Mouse (Mus musculus) lung, postnatal 10 days (tissue): Measurements from ENCODE around the gene Kcnk3.

Experiments
- DNase-seq: peaks from one replicate; pipeline ENCODE4 v3.0.0; 2021

Gene Kcnk3

GRCm38 (mm10) chr5:30589069-30589468 is 1.1 kb downstream of the Kcnk3 start:
- no peak for DNase-seq

- DNase-seq: peak; percentile 27
Observed at GRCm38 (mm10) chr5:30589546-30589945, 1.6 kb downstream of the Kcnk3 start.

GRCm38 (mm10) chr5:30590231-30590630 is 2.3 kb downstream of the Kcnk3 start:
- no peak for DNase-seq

GRCm38 (mm10) chr5:30591205-30591731 is 3.3 kb downstream of the Kcnk3 start:
- DNase-seq: no peak

GRCm38 (mm10) chr5:30591786-30592185 is 3.8 kb downstream of the Kcnk3 start:
- no peak for DNase-seq

- no peak for DNase-seq
Observed at GRCm38 (mm10) chr5:30592279-30592980, 4.5 kb downstream of the Kcnk3 start.

GRCm38 (mm10) chr5:30593360-30593759 is 5.4 kb downstream of the Kcnk3 start:
- peak; percentile 40 for DNase-seq

GRCm38 (mm10) chr5:30593811-30594504 is 6.0 kb downstream of the Kcnk3 start:
- DNase-seq: peak; percentile 70

- DNase-seq: no peak
Observed at GRCm38 (mm10) chr5:30594953-30595560, 7.1 kb downstream of the Kcnk3 start.

- DNase-seq: no peak
Observed at GRCm38 (mm10) chr5:30601397-30601796, 13.4 kb downstream of the Kcnk3 start.

- DNase-seq: no peak
Observed at GRCm38 (mm10) chr5:30603255-30603654, 15.3 kb downstream of the Kcnk3 start.

- no peak for DNase-seq
Observed at GRCm38 (mm10) chr5:30603926-30604325, 16.0 kb downstream of the Kcnk3 start.

GRCm38 (mm10) chr5:30604769-30605188 is 16.8 kb downstream of the Kcnk3 start:
- DNase-seq: no peak

- DNase-seq: no peak
Observed at GRCm38 (mm10) chr5:30605649-30606048, 17.7 kb downstream of the Kcnk3 start.

- no peak for DNase-seq
Observed at GRCm38 (mm10) chr5:30606424-30607073, 18.6 kb downstream of the Kcnk3 start.

- no peak for DNase-seq
Observed at GRCm38 (mm10) chr5:30609094-30609493, 21.1 kb downstream of the Kcnk3 start.

GRCm38 (mm10) chr5:30609918-30610645 is 22.1 kb downstream of the Kcnk3 start:
- peak; percentile 32 for DNase-seq

- DNase-seq: no peak
Observed at GRCm38 (mm10) chr5:30611091-30611490, 23.1 kb downstream of the Kcnk3 start.

- DNase-seq: no peak
Observed at GRCm38 (mm10) chr5:30611689-30612088, 23.7 kb downstream of the Kcnk3 start.

GRCm38 (mm10) chr5:30612575-30612974 is 24.6 kb downstream of the Kcnk3 start:
- DNase-seq: no peak

GRCm38 (mm10) chr5:30613242-30613641 is 25.3 kb downstream of the Kcnk3 start:
- DNase-seq: no peak

- peak; percentile 90 for DNase-seq
Observed at GRCm38 (mm10) chr5:30614221-30614620, 26.3 kb downstream of the Kcnk3 start.
